Mouse (Mus musculus) lung, embryonic 16.5 days (tissue): ENCODE data around the gene Arf3. TPM values are rescaled to one million over a fixed set of nuclear protein-coding genes. Genes with fewer than 3 reads are reported as not detected.

ENCODE experiments used
- ATAC-seq: fragments of 200-750 bp; cut with Nextera tagmentation; 2 replicates; pipeline ENCODE4 v1.8.0; 2017; ENCODE audit warnings: low read depth, mild to moderate bottlenecking, moderate library complexity
- H3K27ac ChIP-seq: fragments of 300-500 bp; sonication (generic); 2 replicates; pipeline ENCODE4 v1.5.1; 2014; ENCODE audit warnings: mild to moderate bottlenecking, control low read depth, low read length
- H3K27me3 ChIP-seq: fragments of 300-500 bp; sonication (generic); 2 replicates; pipeline ENCODE4 v1.6.1; 2014; ENCODE audit warnings: low read depth, low read length, mixed read lengths; ENCODE audit not compliant: control insufficient read depth, insufficient read depth
- H3K36me3 ChIP-seq: fragments of 300-500 bp; sonication (generic); 2 replicates; pipeline ENCODE4 v1.6.1; 2014; ENCODE audit warnings: low read length; ENCODE audit not compliant: control insufficient read depth, insufficient read depth
- H3K4me1 ChIP-seq: fragments of 300-500 bp; sonication (generic); replicated peaks from 2 replicates; pipeline ENCODE4 v1.6.1; 2014; ENCODE audit warnings: low read length, mixed read lengths; ENCODE audit not compliant: control insufficient read depth, insufficient read depth
- H3K4me2 ChIP-seq: fragments of 300-500 bp; sonication (generic); 2 replicates; pipeline ENCODE4 v1.6.1; 2014; ENCODE audit warnings: low read depth, low read length, control low read depth
- H3K4me3 ChIP-seq: fragments of 300-500 bp; sonication (generic); 2 replicates; pipeline ENCODE4 v1.5.1; 2014; ENCODE audit warnings: mild to moderate bottlenecking, low read length, control low read depth
- H3K9ac ChIP-seq: fragments of 300-500 bp; sonication (generic); 2 replicates; pipeline ENCODE4 v1.6.1; 2014; ENCODE audit warnings: low read length, control low read depth
- H3K9me3 ChIP-seq: fragments of 300-500 bp; sonication (generic); 2 replicates; pipeline ENCODE4 v1.6.1; 2016; ENCODE audit warnings: low read length; ENCODE audit not compliant: control insufficient read depth
- WGBS: fragments of 180-500 bp; shearing (Covaris S2); extraction: QIAGEN DNeasy Blood & Tissue Kit; methylation state at CpG from one replicate; pipeline ENCODE4 v1.1.7; 2014; 5-methylcytosine and 5-hydroxymethylcytosine counted together
- polyA plus RNA-seq: library from polyadenylated mRNA; unstranded; fragments of >200 nt; fragmentation: Nextera tagmentation; extraction: Ambion mirVana; gene quantifications from 2 replicates; pipeline ENCODE4 v1.2.1, GENCODE M21; 2015

Gene Arf3
- polyA plus RNA-seq, 1 experiment from 2014 or later: 40.6 TPM

GRCm38 (mm10) chr15:98805324-98806040 is 42.5 kb upstream of the Arf3 start:
- Histone ChIP-seq H3K27me3 (peaks cover 93% of the 10 kb centered on the region), H3K4me3 (peak overlapping the region; percentile 55), H3K27ac (no peak overlapping the region), H3K4me1 (peaks cover 29% of the 10 kb centered on the region), H3K9me3 (no peaks in the 10 kb centered on the region), H3K9ac (peak overlapping the region; percentile 63), H3K4me2 (peak overlapping the region; percentile 93), H3K36me3 (no peaks in the 10 kb centered on the region)
- peak; percentile 57; the same call in 1 of the 2 replicates for ATAC-seq
- 1% methylated on average over 64 of the region's 64 CpGs for WGBS

- H3K36me3 ChIP-seq: no peaks in the 10 kb centered on the region
- no peaks in the 10 kb centered on the region for H3K9me3 ChIP-seq
- H3K4me2 ChIP-seq: peak overlapping the region; percentile 38; the same call in 1 of the 2 replicates
- H3K27ac ChIP-seq: no peak overlapping the region
- WGBS: under 1% methylated on average over 32 of the region's 32 CpGs
- H3K27me3 ChIP-seq: peaks cover 95% of the 10 kb centered on the region
- 0 out of 2 replicates have a peak, but pooled peaks have one; percentile 25 for ATAC-seq
- H3K4me3 ChIP-seq: 0 out of 2 replicates have a peak overlapping the region, but pooled peaks have one; percentile 4
- H3K9ac ChIP-seq: no peak overlapping the region
- H3K4me1 ChIP-seq: peaks cover 29% of the 10 kb centered on the region
Measured at GRCm38 (mm10) chr15:98804054-98804453, 41.0 kb upstream of the Arf3 start.

GRCm38 (mm10) chr15:98802926-98803325 is 39.9 kb upstream of the Arf3 start:
- H3K4me2 ChIP-seq: no peak overlapping the region
- H3K36me3 ChIP-seq: no peaks in the 10 kb centered on the region
- whole genome bisulfite sequencing: 5% methylated on average over 8 of the region's 8 CpGs
- no peak overlapping the region for H3K4me3 ChIP-seq
- H3K4me1 ChIP-seq: peaks cover 23% of the 10 kb centered on the region
- no peaks in the 10 kb centered on the region for H3K9me3 ChIP-seq
- no peak overlapping the region for H3K27ac ChIP-seq
- ATAC-seq: no peak
- H3K9ac ChIP-seq: no peak overlapping the region
- peaks cover 95% of the 10 kb centered on the region for H3K27me3 ChIP-seq

- WGBS: 11% methylated on average over 12 of the region's 12 CpGs
- Histone ChIP-seq H3K4me3 (no peak overlapping the region), H3K27me3 (peaks cover 94% of the 10 kb centered on the region), H3K27ac (no peak overlapping the region), H3K4me1 (no peaks in the 10 kb centered on the region), H3K9ac (no peak overlapping the region), H3K4me2 (no peak overlapping the region), H3K9me3 (no peaks in the 10 kb centered on the region), H3K36me3 (no peaks in the 10 kb centered on the region)
- ATAC-seq: peak; percentile 51; the same call in 1 of the 2 replicates
Measured at GRCm38 (mm10) chr15:98799396-98799795, 36.4 kb upstream of the Arf3 start.

- Histone ChIP-seq H3K36me3 (no peaks in the 10 kb centered on the region), H3K4me3 (no peak overlapping the region), H3K27ac (no peak overlapping the region), H3K27me3 (peaks cover 95% of the 10 kb centered on the region), H3K9me3 (no peaks in the 10 kb centered on the region), H3K9ac (no peak overlapping the region), H3K4me1 (no peaks in the 10 kb centered on the region), H3K4me2 (no peak overlapping the region)
- 42% methylated on average over 3 of the region's 3 CpGs for WGBS
- no peak for ATAC-seq
Measured at GRCm38 (mm10) chr15:98798903-98799302, 35.9 kb upstream of the Arf3 start.

- H3K4me1 ChIP-seq: peaks cover 6% of the 10 kb centered on the region; the same call in 1 of the 2 replicates
- no peaks in the 10 kb centered on the region for H3K9me3 ChIP-seq
- no peak overlapping the region for H3K4me3 ChIP-seq
- no peak for ATAC-seq
- no peaks in the 10 kb centered on the region for H3K36me3 ChIP-seq
- no peak overlapping the region for H3K9ac ChIP-seq
- no peak overlapping the region for H3K27ac ChIP-seq
- H3K4me2 ChIP-seq: no peak overlapping the region
- H3K27me3 ChIP-seq: peaks cover 95% of the 10 kb centered on the region
- WGBS: 7% methylated on average over 28 of the region's 28 CpGs
Measured at GRCm38 (mm10) chr15:98797835-98798492, 35.0 kb upstream of the Arf3 start.

- Histone ChIP-seq H3K9ac (no peak overlapping the region), H3K9me3 (no peaks in the 10 kb centered on the region), H3K27me3 (peaks cover 96% of the 10 kb centered on the region), H3K4me2 (no peak overlapping the region), H3K36me3 (no peaks in the 10 kb centered on the region), H3K4me1 (peaks cover 10% of the 10 kb centered on the region), H3K4me3 (no peak overlapping the region), H3K27ac (no peak overlapping the region)
- WGBS: 10% methylated on average over 13 of the region's 13 CpGs
- no peak for ATAC-seq
Measured at GRCm38 (mm10) chr15:98796803-98797595, 34.0 kb upstream of the Arf3 start.

GRCm38 (mm10) chr15:98793141-98793698 is 30.2 kb upstream of the Arf3 start:
- Histone ChIP-seq H3K9me3 (no peaks in the 10 kb centered on the region), H3K27ac (no peak overlapping the region), H3K27me3 (peaks cover 99% of the 10 kb centered on the region), H3K4me1 (peaks cover 20% of the 10 kb centered on the region), H3K4me3 (no peak overlapping the region), H3K9ac (no peak overlapping the region), H3K4me2 (no peak overlapping the region), H3K36me3 (no peaks in the 10 kb centered on the region)
- WGBS: under 1% methylated on average over 13 of the region's 13 CpGs
- no peak for ATAC-seq
